In genomic region chr7:45786661-45787413, GRCm38 (mm10) we compare ENCODE assay signal across 8 mouse cellular contexts. TPM values are rescaled to one million over a fixed set of nuclear protein-coding genes. Genes with fewer than 3 reads are reported as not detected.
A peak's percentile ranks its signal among the peaks of the same experiment; 100 is the strongest.
DNase-seq lines count a peak whose midpoint lies in the region; ATAC-seq and TF ChIP-seq lines count a peak whose summit lies in the region.

No protein-coding gene starts in this region.

- no peaks in the 10 kb centered on the region for H3K79me2 ChIP-seq in heart, adult 2 months (replicated peaks; ENCODE audit: control insufficient read depth, insufficient read depth, low read length)

- intact Hi-C loops in heart, adult 2 months (cut with DNase I): no loop called here
- intact Hi-C loops in left cerebral cortex, adult 2 months (cut with DNase I): no loop called here

- no peak for TF ChIP-seq CTCF in heart, adult 2 months (IDR thresholded peaks at IDR 0.05)
- TF ChIP-seq CTCF in left cerebral cortex, adult 2 months (IDR thresholded peaks at IDR 0.05): no peak

- peaks cover 37% of the 10 kb centered on the region for H3K4me1 ChIP-seq in heart, embryonic 10.5 days
- no peaks in the 10 kb centered on the region for H3K4me1 ChIP-seq in heart, adult 2 months (ENCODE audit: control insufficient read depth, insufficient read depth, low read length)
- H3K4me1 ChIP-seq in forebrain, embryonic 10.5 days: peaks cover 48% of the 10 kb centered on the region
- peaks cover 29% of the 10 kb centered on the region for H3K4me1 ChIP-seq in neural tube, embryonic 12.5 days

- H3K4me3 ChIP-seq in heart, embryonic 10.5 days: peak overlapping the region; percentile 70
- H3K4me3 ChIP-seq in heart, adult 2 months: no peak overlapping the region
- H3K4me3 ChIP-seq in forebrain, embryonic 10.5 days: peak overlapping the region; percentile 95
- peak overlapping the region; percentile 59 for H3K4me3 ChIP-seq in left cerebral cortex, adult 2 months
- peak overlapping the region; percentile 97 for H3K4me3 ChIP-seq in neural tube, embryonic 12.5 days

- DNase-seq in heart, embryonic 10.5 days (ENCODE audit: low spot score): no peak
- no peak for DNase-seq in heart, adult 2 months
- DNase-seq in brain, adult 2 months (ENCODE audit: low read depth, low spot score): peak; percentile 96
- DNase-seq in forebrain, embryonic 10.5 days (ENCODE audit: extremely low spot score, low spot score): peak; percentile 58
- DNase-seq in left cerebral cortex, adult 2 months (ENCODE audit: extremely low spot score in 1 of 2, low spot score in 2 of 2): peak in 1 of 2 experiments; percentile 67
- DNase-seq in gastrocnemius, adult 18-20 months (ENCODE audit: low spot score): no peak

- no peak for TF ChIP-seq EP300 in heart, adult 2 months (IDR thresholded peaks at IDR 0.05; ENCODE audit: insufficient read depth, low read depth, low read length)

- no peak for TF ChIP-seq POLR2A in heart, adult 2 months (IDR thresholded peaks at IDR 0.05; ENCODE audit: insufficient read depth, low read depth, low read length)

- H3K9me3 ChIP-seq in heart, embryonic 10.5 days: no peaks in the 10 kb centered on the region
- H3K9me3 ChIP-seq in forebrain, embryonic 10.5 days: peaks cover 5% of the 10 kb centered on the region; the same call in 1 of the 2 replicates
- no peaks in the 10 kb centered on the region for H3K9me3 ChIP-seq in neural tube, embryonic 12.5 days

- peak overlapping the region; percentile 60 for H3K27ac ChIP-seq in heart, embryonic 10.5 days
- H3K27ac ChIP-seq in heart, adult 2 months: no peak overlapping the region
- peak overlapping the region; percentile 94 for H3K27ac ChIP-seq in forebrain, embryonic 10.5 days
- peak overlapping the region; percentile 93 for H3K27ac ChIP-seq in left cerebral cortex, adult 2 months
- H3K27ac ChIP-seq in neural tube, embryonic 12.5 days: no peak overlapping the region; the same call in 1 of the 2 replicates

- H3K27me3 ChIP-seq in heart, embryonic 10.5 days (ENCODE audit: insufficient read depth, poor library complexity, severe bottlenecking): peaks cover 66% of the 10 kb centered on the region
- H3K27me3 ChIP-seq in heart, adult 2 months (ENCODE audit: control insufficient read depth, insufficient read depth, low read length): peaks cover 12% of the 10 kb centered on the region; the same call in 1 of the 2 replicates
- peaks cover 44% of the 10 kb centered on the region for H3K27me3 ChIP-seq in forebrain, embryonic 10.5 days (ENCODE audit: poor library complexity, severe bottlenecking)
- H3K27me3 ChIP-seq in neural tube, embryonic 12.5 days (replicated peaks): no peaks in the 10 kb centered on the region

- H3K4me2 ChIP-seq in neural tube, embryonic 12.5 days (replicated peaks): peak overlapping the region; percentile 83

- ATAC-seq in neural tube, embryonic 12.5 days (ENCODE audit: low FRiP score, low read depth): 0 out of 2 replicates have a peak, but pooled peaks have one; percentile 8
- ATAC-seq in megakaryocyte progenitor cell, adult 5-6 weeks (replicated peaks; ENCODE audit: poor library complexity): no peak

- H3K36me3 ChIP-seq in heart, embryonic 10.5 days: peaks cover 30% of the 10 kb centered on the region
- H3K36me3 ChIP-seq in heart, adult 2 months (ENCODE audit: control insufficient read depth, insufficient read depth, low read length): no peaks in the 10 kb centered on the region
- H3K36me3 ChIP-seq in forebrain, embryonic 10.5 days (replicated peaks): peaks cover 47% of the 10 kb centered on the region
- H3K36me3 ChIP-seq in neural tube, embryonic 12.5 days: peaks cover 46% of the 10 kb centered on the region

- no peak overlapping the region for H3K9ac ChIP-seq in heart, adult 2 months (ENCODE audit: low read depth, low read length)
- H3K9ac ChIP-seq in neural tube, embryonic 12.5 days: peak overlapping the region; percentile 92

- 8% methylated on average over 17 of the region's 17 CpGs for WGBS in heart, embryonic 10.5 days
- 14% methylated on average over 17 of the region's 17 CpGs for WGBS in heart, adult 2 months
- WGBS in forebrain, embryonic 10.5 days: 7% methylated on average over 17 of the region's 17 CpGs
- 8% methylated on average over 17 of the region's 17 CpGs for WGBS in neural tube, embryonic 12.5 days

RNA-seq across cellular contexts. Expression of gene Sult2b1, which starts 2.4 kb away (rescaled TPM):
- polyA plus RNA-seq in heart, embryonic 10.5 days (2016; fragmentation: Nextera tagmentation; extraction: Ambion mirVana): 0.46 and 0.79 TPM in 2 replicates
- total RNA-seq in heart, adult 2 months (2021): not detected
- 0.08 TPM in 1 of 2 replicates, not detected in the other for polyA plus RNA-seq in heart, adult 2 months (2012; rRNA removed)
- 1.6 and 2.3 TPM in 2 replicates for polyA plus RNA-seq in forebrain, embryonic 10.5 days (2016; fragmentation: Nextera tagmentation; extraction: Ambion mirVana)
- 10 to 100 TPM; 11.3 to 13.6 TPM for total RNA-seq in left cerebral cortex, adult 2 months (2021)
- 2.1 and 2.4 TPM in 2 replicates for polyA plus RNA-seq in neural tube, embryonic 12.5 days (2016; fragmentation: Nextera tagmentation; extraction: Ambion mirVana)
- 1.2 and 1.7 TPM in 2 replicates for total RNA-seq in megakaryocyte progenitor cell, adult 5-6 weeks (2015)
- 1.9 and 6.4 TPM in 2 replicates for total RNA-seq in megakaryocyte progenitor cell, adult 5-6 weeks (2017)
- not detected for total RNA-seq in gastrocnemius, adult 18-20 months (2021)

RNA-seq across cellular contexts. Expression of gene Lmtk3, which starts 3.3 kb away (rescaled TPM):
- polyA plus RNA-seq in heart, embryonic 10.5 days (2016; fragmentation: Nextera tagmentation; extraction: Ambion mirVana): 0.57 and 1.8 TPM in 2 replicates
- under 1 TPM in 1 of 2 experiments, not detected in 1; 0.14 TPM for total RNA-seq in heart, adult 2 months (2021)
- polyA plus RNA-seq in heart, adult 2 months (2012; rRNA removed): 0.18 and 0.67 TPM in 2 replicates
- polyA plus RNA-seq in forebrain, embryonic 10.5 days (2016; fragmentation: Nextera tagmentation; extraction: Ambion mirVana): 1.7 and 2.7 TPM in 2 replicates
- total RNA-seq in left cerebral cortex, adult 2 months (2021): 100 to 1,000 TPM; 258 to 279 TPM
- polyA plus RNA-seq in neural tube, embryonic 12.5 days (2016; fragmentation: Nextera tagmentation; extraction: Ambion mirVana): 10.9 and 14.1 TPM in 2 replicates
- total RNA-seq in megakaryocyte progenitor cell, adult 5-6 weeks (2015): 0.07 TPM in 2 replicates
- not detected in 2 replicates for total RNA-seq in megakaryocyte progenitor cell, adult 5-6 weeks (2017)
- total RNA-seq in gastrocnemius, adult 18-20 months (2021): not detected

RNA-seq across cellular contexts. Expression of gene Cyth2, which starts 27.5 kb away (rescaled TPM):
- 99.1 and 124 TPM in 2 replicates for polyA plus RNA-seq in heart, embryonic 10.5 days (2016; fragmentation: Nextera tagmentation; extraction: Ambion mirVana)
- 10 to 100 TPM; 59.1 to 61.9 TPM for total RNA-seq in heart, adult 2 months (2021)
- polyA plus RNA-seq in heart, adult 2 months (2012; rRNA removed): 27.3 and 33.0 TPM in 2 replicates
- 132 and 136 TPM in 2 replicates for polyA plus RNA-seq in forebrain, embryonic 10.5 days (2016; fragmentation: Nextera tagmentation; extraction: Ambion mirVana)
- 100 to 1,000 TPM; 172 to 185 TPM for total RNA-seq in left cerebral cortex, adult 2 months (2021)
- 305 and 308 TPM in 2 replicates for polyA plus RNA-seq in neural tube, embryonic 12.5 days (2016; fragmentation: Nextera tagmentation; extraction: Ambion mirVana)
- total RNA-seq in megakaryocyte progenitor cell, adult 5-6 weeks (2015): 17.9 and 26.3 TPM in 2 replicates
- 32.4 and 34.5 TPM in 2 replicates for total RNA-seq in megakaryocyte progenitor cell, adult 5-6 weeks (2017)
- total RNA-seq in gastrocnemius, adult 18-20 months (2021): 10 to 100 TPM; 25.3 to 34.6 TPM

RNA-seq across cellular contexts. Expression of gene Kcnj14, which starts 37.7 kb away (rescaled TPM):
- 0.90 and 1.4 TPM in 2 replicates for polyA plus RNA-seq in heart, embryonic 10.5 days (2016; fragmentation: Nextera tagmentation; extraction: Ambion mirVana)
- under 1 TPM; 0.66 to 0.89 TPM for total RNA-seq in heart, adult 2 months (2021)
- polyA plus RNA-seq in heart, adult 2 months (2012; rRNA removed): 0.78 and 35.7 TPM in 2 replicates
- polyA plus RNA-seq in forebrain, embryonic 10.5 days (2016; fragmentation: Nextera tagmentation; extraction: Ambion mirVana): 0.76 and 0.78 TPM in 2 replicates
- total RNA-seq in left cerebral cortex, adult 2 months (2021): 1 to 10 TPM; 2.3 to 2.5 TPM
- polyA plus RNA-seq in neural tube, embryonic 12.5 days (2016; fragmentation: Nextera tagmentation; extraction: Ambion mirVana): 0.86 and 0.87 TPM in 2 replicates
- total RNA-seq in megakaryocyte progenitor cell, adult 5-6 weeks (2015): 0.05 TPM in 2 replicates
- total RNA-seq in megakaryocyte progenitor cell, adult 5-6 weeks (2017): not detected in 2 replicates
- under 1 TPM in 1 of 2 experiments, not detected in 1; 0.28 TPM for total RNA-seq in gastrocnemius, adult 18-20 months (2021)

RNA-seq across cellular contexts. Expression of gene Grwd1, which starts 43.9 kb away (rescaled TPM):
- 69.8 and 97.9 TPM in 2 replicates for polyA plus RNA-seq in heart, embryonic 10.5 days (2016; fragmentation: Nextera tagmentation; extraction: Ambion mirVana)
- 10 to 100 TPM; 11.8 to 13.1 TPM for total RNA-seq in heart, adult 2 months (2021)
- polyA plus RNA-seq in heart, adult 2 months (2012; rRNA removed): 9.1 and 9.4 TPM in 2 replicates
- 132 and 137 TPM in 2 replicates for polyA plus RNA-seq in forebrain, embryonic 10.5 days (2016; fragmentation: Nextera tagmentation; extraction: Ambion mirVana)
- 10 to 100 TPM; 17.9 to 22.1 TPM for total RNA-seq in left cerebral cortex, adult 2 months (2021)
- 48.3 and 50.7 TPM in 2 replicates for polyA plus RNA-seq in neural tube, embryonic 12.5 days (2016; fragmentation: Nextera tagmentation; extraction: Ambion mirVana)
- total RNA-seq in megakaryocyte progenitor cell, adult 5-6 weeks (2015): 22.6 and 25.1 TPM in 2 replicates
- total RNA-seq in megakaryocyte progenitor cell, adult 5-6 weeks (2017): 24.2 and 26.9 TPM in 2 replicates
- total RNA-seq in gastrocnemius, adult 18-20 months (2021): 10 to 100 TPM; 13.4 to 14.3 TPM

Comparison
In these comparisons a context has a peak if more than half of its experiments do, and no peak if none do; other contexts are left out.
1. H3K27ac ChIP-seq: peak in heart, embryonic 10.5 days (single experiment), forebrain, embryonic 10.5 days (single experiment) and left cerebral cortex, adult 2 months (single experiment); none in heart, adult 2 months (single experiment) and neural tube, embryonic 12.5 days (single experiment).
2. DNase-seq: peak in brain, adult 2 months (single experiment) and forebrain, embryonic 10.5 days (single experiment); none in heart, embryonic 10.5 days (single experiment), heart, adult 2 months (0 of 2) and gastrocnemius, adult 18-20 months (single experiment).
3. RNA of gene Lmtk3, which starts 3.3 kb away (total RNA-seq): 258 to 279 TPM in left cerebral cortex, adult 2 months; 0.14 TPM in heart, adult 2 months, 0.07 TPM in megakaryocyte progenitor cell, adult 5-6 weeks and not detected in gastrocnemius, adult 18-20 months; every median in the first group is over 100 times any median in the second.